8 mouse cellular contexts compared by ENCODE assay signal in the genomic region with DNA sequence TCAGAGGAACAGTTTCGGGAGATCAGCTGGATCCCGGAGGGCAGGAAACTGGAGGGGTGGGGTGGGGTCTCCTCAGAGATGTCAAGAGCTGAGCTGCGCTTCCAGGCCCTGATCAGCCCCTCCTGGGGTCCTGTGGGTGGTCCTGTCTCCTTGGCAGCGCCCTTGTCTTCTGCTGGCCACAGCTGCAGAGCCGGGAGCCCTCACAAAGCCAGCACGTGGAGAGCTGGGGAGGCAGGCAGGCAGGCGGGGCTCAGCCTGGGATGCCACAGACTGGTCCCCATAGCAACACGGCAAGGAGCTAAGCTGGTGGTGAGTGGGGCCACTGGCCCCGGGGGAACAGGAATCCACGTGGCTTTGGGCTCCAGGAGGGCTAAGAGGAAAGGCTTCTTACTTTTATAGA. TPM values are rescaled to one million over a fixed set of nuclear protein-coding genes. Genes with fewer than 3 reads are reported as not detected.
A peak's percentile ranks its signal among the peaks of the same experiment; 100 is the strongest.
DNase-seq lines count a peak whose midpoint lies in the region; ATAC-seq lines count a peak whose summit lies in the region.

A gene (minus strand): TSS at position 272 of the 400 bp plus-strand sequence.

- DNase-seq in left cerebral cortex, adult 18-20 months (ENCODE audit: low spot score in 2 of 2), result peak; percentile 45 to 57
- DNase-seq in left cerebral cortex, adult 11 months (ENCODE audit: low spot score), result no peak
- peak; percentile 84 for DNase-seq in brain, adult 2 months (ENCODE audit: low read depth, low spot score)
- peak; percentile 71 to 73 for DNase-seq in frontal cortex, postnatal 10 days (ENCODE audit: low spot score in 2 of 2)
- DNase-seq in kidney, postnatal 14 days, result peak; percentile 49
- peak; percentile 51 to 65 for DNase-seq in right cerebral cortex, adult 2 months (ENCODE audit: low spot score in 2 of 2)
- no peak for DNase-seq in thymus, postnatal 10 days (ENCODE audit: low spot score in 2 of 2)

- no peak for ATAC-seq in megakaryocyte, adult 5-6 weeks (ENCODE audit: poor library complexity, severe bottlenecking)

RNA-seq across cellular contexts. Expression of the gene that starts here (rescaled TPM):
- 1 to 10 TPM; 5.0 to 5.9 TPM for total RNA-seq in left cerebral cortex, adult 18-20 months (2021)
- 10.7 and 12.2 TPM in 2 replicates for total RNA-seq in megakaryocyte, adult 5-6 weeks (2015)
- 26.1 and 30.9 TPM in 2 replicates for total RNA-seq in megakaryocyte, adult 5-6 weeks (2017)

Comparison
In these comparisons a context has a peak if more than half of its experiments do, and no peak if none do; other contexts are left out.
1. DNase-seq: peak in left cerebral cortex, adult 18-20 months (2 of 2), brain, adult 2 months (single experiment), frontal cortex, postnatal 10 days (2 of 2), kidney, postnatal 14 days (single experiment) and right cerebral cortex, adult 2 months (2 of 2); none in left cerebral cortex, adult 11 months (single experiment) and thymus, postnatal 10 days (0 of 2).